Mouse (Mus musculus) gonadal fat pad, adult 2 months (tissue): ENCODE data around the gene Gm20388. TPM values are rescaled to one million over a fixed set of nuclear protein-coding genes. Genes with fewer than 3 reads are reported as not detected.

Experiments
- DNase-seq: peaks from one replicate; pipeline ENCODE4 v3.0.0-alpha.2; 2012; ENCODE audit warnings: low read depth
- polyA plus RNA-seq: library from polyadenylated mRNA; depleted of rRNA; stranded (reverse); fragments of >200 nt; gene quantifications from 2 replicates; pipeline ENCODE4 v1.2.3, GENCODE M21; 2012

The Gm20388 gene
- polyA plus RNA-seq, 1 experiment: 119 TPM

DNA sequence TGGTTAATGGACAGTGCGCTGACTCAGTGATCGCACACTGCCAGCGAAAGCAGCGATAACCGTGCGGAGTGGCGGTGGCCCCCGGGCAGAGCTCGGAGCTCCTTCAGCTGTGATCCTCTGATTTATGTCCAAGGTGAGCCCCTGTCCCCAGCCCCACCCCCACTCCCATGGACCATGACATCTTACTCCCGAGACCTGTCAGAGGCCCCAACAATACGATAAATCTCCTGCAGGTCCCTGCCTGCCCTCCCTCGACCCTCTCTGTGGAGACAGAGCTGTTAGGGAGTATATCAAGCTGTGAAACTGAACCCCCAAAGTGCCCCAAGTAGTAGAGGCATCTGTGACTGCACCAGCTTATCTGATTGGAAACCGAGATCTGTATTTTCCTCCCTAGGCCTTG lies 1435.5 kb downstream of the Gm20388 start:
- no peak for DNase-seq

DNA sequence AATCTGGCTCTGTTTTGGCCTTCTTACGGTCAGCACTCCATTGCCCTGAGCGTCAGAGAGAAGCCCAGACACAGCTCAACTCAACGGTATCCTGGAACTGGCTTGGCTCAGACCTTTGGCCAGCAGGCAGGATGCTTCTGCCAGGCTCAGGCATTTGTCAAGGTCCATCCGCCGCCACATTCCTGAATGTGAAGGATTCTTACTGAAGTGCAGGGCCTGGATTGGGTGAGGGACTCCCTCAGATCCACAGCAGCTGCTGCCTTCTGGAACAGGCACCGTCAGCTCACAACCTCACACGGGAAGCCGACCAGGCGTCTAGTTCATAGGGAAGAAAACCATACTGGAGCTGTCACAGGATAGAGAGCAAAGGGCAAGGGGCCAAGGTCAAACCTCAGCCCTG lies 1436.2 kb downstream of the Gm20388 start:
- no peak for DNase-seq

DNA sequence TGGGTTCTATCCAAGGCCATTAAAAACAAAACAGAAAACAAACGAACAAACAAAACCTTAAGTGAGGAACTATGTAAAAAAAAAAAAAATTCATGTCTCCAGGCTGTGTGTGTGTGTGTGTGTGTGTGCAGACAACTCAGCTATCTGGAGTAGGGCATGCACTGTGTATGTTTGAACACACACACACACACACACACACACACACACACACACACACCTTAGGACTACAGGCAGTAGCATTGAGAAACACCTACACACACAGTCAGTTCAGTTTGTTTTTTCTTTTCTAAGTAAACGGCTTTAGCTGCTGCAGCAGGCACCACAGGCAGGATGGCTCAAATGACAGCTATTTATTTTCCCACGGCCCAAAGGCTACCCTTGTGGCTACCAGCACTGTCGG lies 1438.4 kb downstream of the Gm20388 start:
- DNase-seq: no peak

DNA sequence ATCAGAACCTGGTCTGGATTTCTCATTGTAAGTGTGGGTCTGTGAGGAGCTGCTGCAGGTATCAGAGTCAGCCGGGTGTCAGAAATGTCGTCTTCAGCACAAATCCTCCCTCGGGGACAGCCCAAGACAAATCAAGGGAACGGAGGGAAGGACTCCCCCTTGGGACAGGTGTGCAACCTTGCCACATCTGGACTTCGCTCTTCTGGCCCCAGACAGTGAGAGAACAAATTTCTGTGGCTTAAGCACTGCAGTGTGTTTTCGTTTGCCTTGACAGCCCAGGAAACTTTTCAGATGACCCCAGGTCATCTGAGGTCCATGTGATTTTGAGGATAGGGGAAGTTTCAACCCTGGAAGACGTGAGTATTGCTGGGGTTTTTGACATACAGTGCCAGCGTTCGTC lies 1440.2 kb downstream of the Gm20388 start:
- no peak for DNase-seq

DNA sequence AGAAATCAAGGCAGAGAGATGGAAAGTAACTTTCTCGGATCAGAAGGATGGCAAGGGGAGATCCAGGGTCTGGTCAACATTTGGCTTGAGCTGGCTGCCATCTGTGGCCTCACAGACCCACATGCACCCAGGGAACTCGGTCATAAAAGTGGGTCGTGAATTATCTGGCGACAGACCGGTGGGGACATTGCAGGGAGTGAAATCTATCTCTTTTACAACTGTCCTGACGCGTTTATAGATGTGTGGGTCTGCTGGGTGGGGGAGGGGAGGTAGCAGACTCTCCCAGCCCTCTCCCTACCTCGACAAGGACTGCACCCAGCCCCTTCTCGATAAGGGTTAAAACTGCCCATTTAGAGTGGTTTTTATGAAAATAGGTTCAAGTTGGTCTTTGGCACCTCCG lies 1444.2 kb downstream of the Gm20388 start:
- no peak for DNase-seq

DNA sequence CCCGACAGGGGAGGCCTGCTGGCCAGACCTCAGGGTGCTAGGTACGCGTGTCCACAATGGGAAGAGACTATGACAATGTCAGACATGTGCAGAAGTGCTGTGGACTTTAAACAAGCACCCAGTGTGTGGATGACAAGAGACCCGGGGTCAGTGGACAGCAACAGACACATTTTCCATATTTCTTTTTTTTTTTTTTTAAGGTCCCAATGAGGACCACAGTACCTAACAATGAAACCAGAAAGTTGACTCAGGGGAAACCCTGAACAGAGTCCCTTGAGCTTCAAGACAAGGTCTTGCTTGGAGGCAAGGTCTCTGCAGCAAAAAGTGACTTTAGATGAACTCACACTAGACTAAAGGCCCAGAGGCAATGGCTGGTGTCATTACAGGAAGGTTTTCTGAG lies 1446.8 kb downstream of the Gm20388 start:
- no peak for DNase-seq

DNA sequence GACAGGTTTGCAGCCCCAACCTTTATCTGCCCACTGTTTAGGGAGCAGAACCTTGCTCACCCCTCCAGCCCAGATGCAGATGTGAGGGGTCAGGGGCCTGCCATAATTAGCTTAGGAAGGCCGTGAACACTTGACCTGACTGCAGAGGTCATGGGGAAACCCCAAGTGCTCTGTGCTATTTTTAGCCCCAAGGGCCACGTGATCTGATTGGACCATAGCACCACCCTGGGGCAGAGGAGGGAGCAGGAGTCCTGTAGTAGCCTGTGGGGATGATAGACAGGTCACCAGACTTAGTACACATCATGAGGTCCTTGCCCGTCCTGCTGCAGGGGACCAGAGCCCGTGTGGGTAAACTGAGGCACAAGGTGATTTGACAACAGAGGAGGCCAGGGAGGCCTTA lies 1448.0 kb downstream of the Gm20388 start:
- DNase-seq: no peak

DNA sequence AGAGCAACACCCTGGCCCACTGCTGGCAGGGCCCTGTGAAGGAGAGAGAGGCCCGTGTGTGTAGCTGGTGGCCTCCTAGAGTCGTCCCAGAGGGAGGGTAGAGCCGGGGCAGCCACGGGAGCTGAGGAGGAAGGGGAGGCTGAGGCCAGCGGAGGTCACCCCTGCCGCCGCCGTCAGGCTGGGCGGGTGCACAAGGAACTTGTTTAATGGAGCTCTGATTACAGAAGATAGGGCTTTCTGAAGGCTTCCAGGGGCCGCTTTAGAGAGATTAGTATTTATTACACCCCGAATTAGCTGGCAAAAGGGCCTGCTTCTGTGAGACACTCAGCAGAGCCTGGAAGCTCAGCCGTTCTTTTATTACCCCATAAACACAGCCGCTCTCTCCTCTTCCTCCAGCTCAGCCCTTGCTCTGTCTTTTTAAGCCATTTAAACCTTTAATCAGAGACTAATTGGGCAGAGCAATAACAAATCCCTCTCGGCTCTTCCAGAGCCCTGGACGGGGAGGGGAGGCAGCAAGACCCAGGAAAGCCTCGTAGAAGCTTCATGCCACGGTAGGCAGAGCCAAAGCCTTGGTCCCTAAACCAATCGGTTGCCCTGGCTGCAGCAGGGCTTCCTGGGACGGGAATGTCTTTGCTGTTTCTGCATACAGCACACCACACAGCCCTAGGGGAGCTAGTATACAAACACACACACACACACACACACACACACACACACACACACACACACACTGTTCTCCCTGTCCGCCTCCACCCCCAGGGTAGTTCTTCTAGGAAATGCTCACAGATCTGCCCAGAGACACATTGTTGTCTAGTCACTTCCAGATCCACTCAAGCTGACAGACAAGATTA lies 1448.7 kb downstream of the Gm20388 start:
- DNase-seq: no peak

DNA sequence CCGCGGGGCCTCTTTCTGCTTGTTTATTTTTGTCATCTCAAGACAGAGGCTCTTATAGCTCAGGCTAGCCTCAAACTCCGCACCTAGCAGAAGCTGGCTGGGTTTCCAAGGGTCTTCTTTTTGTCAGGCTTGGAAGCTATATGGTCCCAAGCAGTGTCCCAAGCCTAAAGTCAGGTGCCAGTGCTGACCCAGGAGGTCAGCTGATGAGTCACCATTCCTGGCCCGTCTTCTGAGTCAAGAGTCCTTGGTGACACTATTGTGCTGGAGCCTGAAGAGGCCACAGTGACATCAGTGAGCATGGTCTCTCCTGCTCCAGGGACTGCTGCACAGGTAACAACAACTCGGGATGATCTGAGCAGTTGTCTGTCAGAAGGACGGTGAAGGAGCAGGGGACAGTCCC lies 1449.4 kb downstream of the Gm20388 start:
- no peak for DNase-seq

DNA sequence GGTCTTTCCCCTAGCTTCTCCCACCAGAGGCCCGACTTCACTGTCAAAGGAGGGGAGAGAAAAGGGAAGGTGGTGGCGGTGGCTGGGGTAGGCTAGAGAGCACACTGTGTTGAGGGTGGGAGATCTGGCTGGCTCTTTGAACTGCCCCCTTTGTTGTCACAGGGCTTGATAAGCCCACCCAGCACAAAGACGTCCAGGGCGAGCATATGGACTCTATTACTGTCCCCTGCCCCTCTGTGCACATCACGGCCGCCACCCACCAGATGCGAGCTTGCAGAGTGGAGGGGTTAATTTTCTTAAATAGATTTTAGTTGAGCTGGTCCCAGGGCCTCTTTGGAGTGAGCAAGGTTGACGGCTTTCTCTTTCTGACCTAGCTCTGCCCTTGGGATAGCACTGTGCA lies 1450.5 kb downstream of the Gm20388 start:
- DNase-seq: no peak

DNA sequence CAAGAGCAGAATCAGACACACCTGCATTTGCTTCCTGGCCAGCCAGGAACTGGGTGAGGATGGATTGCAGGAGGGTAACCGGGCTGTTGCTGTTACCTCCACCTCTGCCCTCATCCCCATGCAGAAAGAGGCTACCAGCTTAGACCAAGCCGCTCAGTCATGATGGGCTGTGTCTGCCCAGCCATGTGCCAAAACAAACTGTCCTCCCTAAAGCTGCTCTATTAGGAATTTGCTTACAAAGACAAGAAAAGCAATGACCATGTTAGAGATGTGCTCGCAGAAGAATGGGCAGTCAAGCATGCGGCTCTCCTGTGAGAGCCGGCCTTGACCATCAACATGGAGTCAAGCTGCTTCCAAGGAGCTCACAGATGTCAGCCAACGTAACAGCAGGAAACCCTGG lies 1454.0 kb downstream of the Gm20388 start:
- no peak for DNase-seq

DNA sequence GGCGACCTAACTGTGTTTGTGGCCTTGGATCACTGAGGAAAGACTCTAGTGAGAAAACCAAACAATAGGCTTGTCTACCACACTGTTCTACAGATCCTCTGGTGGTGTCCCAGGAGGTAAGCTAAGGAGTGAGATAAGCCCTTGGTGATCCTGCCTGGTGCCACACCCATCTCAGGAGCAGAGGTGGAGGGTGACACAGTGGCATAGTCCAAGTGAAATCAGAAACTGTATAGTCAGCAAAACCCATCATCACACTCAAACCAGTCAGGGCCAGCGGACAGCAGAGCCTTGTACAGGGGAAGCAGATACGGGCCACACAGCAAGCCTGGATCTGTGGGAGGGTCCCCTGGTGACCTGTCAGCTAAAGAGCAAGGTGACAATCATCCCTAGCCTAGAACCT lies 1454.5 kb downstream of the Gm20388 start:
- no peak for DNase-seq

DNA sequence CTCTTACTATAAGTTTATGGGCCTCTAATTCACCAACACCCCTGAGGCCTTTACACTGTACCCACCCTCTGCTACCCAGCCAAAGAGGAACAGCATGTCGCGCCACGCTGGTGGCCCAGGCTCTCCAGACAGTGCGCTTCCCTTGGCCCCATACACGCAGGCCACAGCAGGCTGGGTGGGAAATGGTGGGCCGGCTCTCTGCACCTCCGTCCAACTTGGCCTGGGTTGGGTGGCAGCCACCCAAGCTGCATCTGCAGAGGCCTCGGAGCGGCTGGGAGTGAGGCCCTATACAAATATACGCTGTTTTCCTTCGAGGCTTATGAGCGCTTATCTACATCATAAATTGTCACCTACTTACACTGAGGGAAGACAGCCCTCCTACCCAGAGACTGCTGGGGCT lies 1456.0 kb downstream of the Gm20388 start:
- DNase-seq: no peak

DNA sequence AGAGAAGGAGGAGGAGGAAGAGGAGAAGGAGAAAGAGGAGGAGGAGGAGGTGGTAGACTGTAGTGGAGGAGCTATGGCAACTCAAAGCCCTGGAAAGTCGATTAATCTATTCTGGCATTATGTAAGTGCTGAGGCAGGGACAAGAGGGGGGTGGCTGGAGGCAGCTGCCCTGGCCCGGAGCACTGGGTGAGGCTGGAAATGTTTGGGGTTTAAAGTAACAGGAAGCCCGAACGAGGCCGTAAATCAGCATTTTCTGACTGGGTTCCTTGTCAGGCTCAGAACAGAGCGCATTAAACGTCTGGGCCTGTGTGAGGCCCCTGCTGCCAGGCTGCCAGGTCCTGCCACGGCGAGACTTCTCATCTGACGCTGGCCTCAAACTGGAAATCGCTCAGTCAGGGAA lies 1458.2 kb downstream of the Gm20388 start:
- DNase-seq: no peak

DNA sequence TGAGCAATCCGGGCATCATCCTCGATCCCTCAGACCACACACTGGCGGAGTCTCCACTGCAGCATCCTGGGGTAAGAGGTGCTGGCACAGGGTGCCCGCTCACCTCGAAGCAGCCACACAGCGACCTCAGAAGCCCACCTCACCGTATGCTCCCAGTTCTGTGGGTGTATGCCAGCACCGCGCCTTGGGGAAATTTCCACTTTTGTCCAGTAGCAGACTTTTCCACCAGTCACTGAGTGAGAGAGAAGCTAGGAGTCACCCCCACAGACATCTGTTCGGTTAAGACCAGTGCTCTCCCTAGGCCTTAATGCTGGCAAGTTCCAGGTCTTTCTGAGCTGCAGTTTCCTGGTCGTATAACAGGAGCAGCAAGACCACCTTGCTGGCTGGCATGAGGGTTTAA lies 1458.7 kb downstream of the Gm20388 start:
- no peak for DNase-seq

DNA sequence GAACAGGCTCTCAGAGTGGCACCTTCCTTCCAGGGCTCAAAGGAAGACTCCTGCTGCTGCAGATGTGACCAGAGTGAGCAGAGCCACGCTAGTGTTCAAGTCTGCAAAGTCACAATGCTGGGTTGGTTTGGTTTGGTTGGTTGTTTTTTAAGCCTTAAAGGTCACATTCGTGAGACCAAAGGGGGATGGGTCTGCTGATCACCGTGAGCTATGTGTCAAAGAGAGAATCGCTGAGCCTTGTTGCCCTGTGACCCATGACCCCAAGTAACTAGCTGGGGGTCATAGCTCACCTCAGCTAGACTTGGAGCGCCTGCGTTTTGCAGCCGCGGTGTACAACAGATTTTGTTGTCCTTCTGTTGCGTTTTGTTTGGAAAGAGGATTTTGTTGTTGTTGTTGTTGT lies 1460.6 kb downstream of the Gm20388 start:
- no peak for DNase-seq

DNA sequence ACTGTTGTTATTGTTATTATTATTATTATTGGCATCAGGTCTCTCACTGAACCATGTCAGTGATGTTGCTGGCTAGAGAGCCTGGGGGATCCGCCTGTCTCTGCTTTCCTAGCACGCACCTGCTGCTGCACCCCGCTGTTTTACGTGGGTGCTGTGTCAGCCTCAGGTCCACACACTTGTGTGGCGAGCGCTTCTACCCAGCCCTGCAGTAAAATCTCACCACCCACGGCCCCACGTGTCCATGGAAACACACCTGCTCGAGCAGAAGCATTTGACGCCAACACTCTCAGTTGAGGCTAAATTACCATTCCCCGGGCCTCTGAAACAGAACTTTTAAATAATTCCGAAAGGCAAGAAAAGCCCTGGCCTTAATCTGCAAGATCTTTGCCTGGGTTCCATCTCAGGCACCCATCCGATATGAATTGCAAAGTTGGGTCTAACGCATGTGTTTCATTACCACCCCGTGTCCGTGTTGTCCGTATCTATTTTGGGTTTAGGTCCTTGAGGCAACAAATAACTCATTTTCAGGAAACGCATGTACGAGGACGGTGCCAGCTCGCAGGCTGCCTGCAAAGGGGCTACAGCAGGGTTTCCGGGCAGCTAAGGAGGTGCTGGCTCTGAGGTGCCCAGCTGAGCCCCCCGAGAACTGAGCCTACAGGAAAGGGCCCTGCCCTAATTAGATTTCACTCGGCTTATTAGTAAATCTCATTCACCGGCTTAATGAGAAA lies 1461.4 kb downstream of the Gm20388 start:
- DNase-seq: no peak

DNA sequence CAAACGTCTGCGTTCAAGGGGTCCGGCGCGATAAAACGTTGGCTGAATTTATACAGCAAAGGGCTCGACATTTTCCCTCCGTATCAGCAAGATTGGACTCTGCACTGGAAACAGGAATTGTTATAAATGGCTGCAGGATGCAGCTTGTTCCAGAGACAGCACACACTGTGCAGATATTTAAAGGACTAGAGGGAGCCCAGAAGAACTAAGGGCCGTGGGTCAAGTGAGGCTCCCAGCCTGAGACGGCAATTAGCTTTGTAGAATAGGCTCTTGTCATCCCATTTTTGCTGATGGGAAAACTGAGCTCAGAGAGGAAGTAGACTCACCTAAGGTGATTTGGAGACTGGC lies 1462.0 kb downstream of the Gm20388 start:
- DNase-seq: no peak

DNA sequence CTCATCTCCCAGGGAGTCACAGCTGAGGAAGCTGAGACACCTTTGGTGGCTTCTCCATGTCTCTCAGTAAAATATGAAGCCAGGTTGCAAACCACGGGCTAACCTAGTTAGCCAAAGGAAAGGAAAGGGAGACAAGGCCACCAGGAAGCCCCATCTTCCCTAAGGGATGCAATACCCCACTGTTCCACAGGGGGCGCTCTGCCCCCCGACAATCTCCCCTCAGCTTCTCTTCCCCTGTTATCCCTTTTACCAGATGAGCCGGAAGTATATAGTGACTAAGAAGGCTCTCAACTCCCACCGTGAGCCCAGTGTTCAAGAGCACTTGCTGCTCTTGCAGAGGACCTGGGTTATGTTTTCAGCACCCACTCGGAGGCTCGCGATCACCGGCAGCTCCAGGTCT lies 1463.6 kb downstream of the Gm20388 start:
- no peak for DNase-seq

DNA sequence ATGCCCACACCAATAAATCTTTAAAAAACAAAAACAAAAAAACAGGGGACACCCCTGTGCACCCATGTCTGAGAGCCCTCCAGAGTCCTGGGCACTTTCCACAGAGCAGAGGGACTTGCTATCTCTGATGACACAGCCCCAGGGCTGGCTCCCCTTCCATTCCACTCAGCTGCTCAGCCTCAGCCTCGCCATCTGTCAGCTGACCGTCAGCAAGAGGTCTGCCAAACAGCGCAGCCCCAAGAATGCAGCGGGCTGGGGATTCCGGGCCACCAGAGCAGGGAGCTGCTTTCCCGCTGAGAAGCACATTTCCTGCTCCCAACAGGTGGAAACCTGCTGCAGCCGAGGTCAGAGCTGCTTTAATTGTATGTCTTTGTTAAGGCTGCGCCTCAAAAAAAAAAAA lies 1464.1 kb downstream of the Gm20388 start:
- no peak for DNase-seq

DNA sequence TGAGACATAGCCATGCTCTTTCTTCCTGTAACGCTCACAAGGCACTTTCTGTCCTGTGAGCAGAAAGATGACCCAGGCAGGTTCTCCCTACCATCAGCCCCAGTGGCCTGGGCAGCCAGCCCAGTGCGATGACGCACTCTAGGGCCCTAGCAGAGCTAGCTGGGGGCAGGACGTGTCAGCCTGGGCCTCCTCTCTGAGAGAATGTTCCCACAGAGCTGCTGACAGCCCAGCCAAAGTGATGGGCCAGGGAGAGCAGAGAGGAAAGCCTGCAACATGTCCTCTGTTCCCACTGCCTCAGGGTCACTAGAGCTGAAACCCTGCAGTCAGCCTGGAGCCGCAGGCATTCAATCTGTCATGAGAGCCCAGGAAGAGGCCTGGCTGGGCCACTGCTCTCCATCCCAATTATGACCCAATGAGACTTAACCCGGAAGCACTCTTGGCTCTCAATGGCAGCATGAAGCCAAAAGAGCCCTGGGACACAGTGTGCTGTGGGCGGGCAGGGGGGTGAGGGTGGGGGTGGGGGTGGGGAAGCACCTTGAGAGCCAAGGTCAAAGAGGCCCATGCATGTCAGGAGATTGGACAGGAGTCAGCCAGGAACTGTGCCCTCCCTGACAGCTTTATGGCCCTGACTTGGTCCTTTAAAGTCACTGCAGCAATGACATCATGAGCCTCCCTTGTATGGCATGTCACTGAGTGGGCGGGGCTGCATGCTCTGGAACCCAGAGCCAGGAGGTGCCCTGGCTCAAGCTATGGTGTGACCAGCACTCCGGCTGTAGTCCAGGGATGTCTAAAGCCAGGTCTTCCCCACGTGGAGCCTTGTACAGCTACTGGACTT lies 1465.7 kb downstream of the Gm20388 start:
- DNase-seq: no peak

DNA sequence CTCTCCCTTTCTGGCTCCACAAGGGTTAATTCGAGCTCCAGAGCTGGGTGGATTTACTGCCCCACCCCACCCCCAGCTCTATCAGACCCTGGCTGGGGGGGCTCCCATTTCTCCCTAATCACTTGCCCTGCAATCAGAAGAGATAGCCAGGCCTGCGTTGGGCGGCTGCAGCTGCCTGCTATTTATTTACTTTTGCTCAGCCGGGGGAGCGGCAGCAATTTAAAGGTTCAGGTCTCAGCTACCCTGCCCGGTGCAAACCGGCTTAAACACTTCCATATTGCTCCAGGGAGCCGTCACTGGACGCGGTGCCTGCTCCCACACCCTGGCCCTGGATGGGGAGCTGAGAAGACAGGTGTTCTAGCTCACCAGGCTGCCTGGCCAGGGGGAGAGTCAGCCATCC lies 1467.0 kb downstream of the Gm20388 start:
- no peak for DNase-seq

DNA sequence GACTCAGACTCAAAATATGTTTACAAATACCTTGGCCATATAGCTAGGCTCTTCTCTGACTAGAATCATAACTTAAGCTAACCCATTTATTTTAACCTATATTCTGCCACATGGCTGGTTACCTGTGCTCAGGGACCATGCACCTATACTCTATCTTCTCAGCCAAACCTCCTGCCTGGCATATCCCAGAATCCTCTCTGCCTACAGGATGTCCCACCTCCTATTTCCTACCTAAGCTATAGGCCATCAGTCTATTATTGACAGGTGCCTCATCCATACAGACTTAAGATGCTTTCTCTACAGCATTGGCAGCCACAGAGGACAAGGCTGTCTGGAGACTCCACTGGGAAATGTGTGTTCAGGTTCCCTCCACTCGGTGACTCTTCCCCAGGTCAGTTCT lies 1468.7 kb downstream of the Gm20388 start:
- DNase-seq: no peak
